Mouse (Mus musculus): Measurements from ENCODE around the gene Duox1.
"Not testable (repeated sequence)": the region's sequence is repeated elsewhere in the genome, so short reads cannot be mapped to it uniquely, and the experiment has no call there.

- TF ChIP-seq TAL1, GATA1 (IDR thresholded peaks at IDR 0.05; ENCODE audit: low read length): not testable (repeated sequence)
Measured at GRCm38 (mm10) chr2:122387135-122387534, 71.7 kb downstream of the Duox1 start.

Measured in erythroblast, embryonic 14.5 days (primary cell).